Mouse (Mus musculus) myocyte (in vitro differentiated cells): ENCODE measurements around the gene Itga1. TPM values are rescaled to one million over a fixed set of nuclear protein-coding genes. Genes with fewer than 3 reads are reported as not detected.

Experiments
- H3K27me3 ChIP-seq: one replicate; pipeline ENCODE4 v1.6.1; 2011; ENCODE audit not compliant: control insufficient read depth, insufficient read depth, insufficient read length
- H3K36me3 ChIP-seq: one replicate; pipeline ENCODE4 v1.6.1; 2011; ENCODE audit not compliant: control insufficient read depth, insufficient read depth
- H3K4me2 ChIP-seq: one replicate; pipeline ENCODE4 v1.6.1; 2011; ENCODE audit warnings: low read depth, control low read depth
- H3K4me3 ChIP-seq: one replicate; pipeline ENCODE4 v1.5.1; 2011; ENCODE audit warnings: mild to moderate bottlenecking, control low read depth, moderate library complexity
- H3K79me2 ChIP-seq: one replicate; pipeline ENCODE4 v1.6.1; 2011; ENCODE audit not compliant: control insufficient read depth, insufficient read depth
- H3ac ChIP-seq: one replicate; pipeline ENCODE4 v1.6.1; 2011; ENCODE audit not compliant: control insufficient read depth, insufficient read length
- CEBPB ChIP-seq: IDR thresholded peaks from 2 replicates; pipeline ENCODE4 v1.6.1; 2011; ENCODE audit warnings: mild to moderate bottlenecking, moderate library complexity; ENCODE audit not compliant: poor library complexity, insufficient read depth, severe bottlenecking
- E2F4 ChIP-seq: IDR thresholded peaks from one replicate; pipeline ENCODE4 v1.6.1; 2011; ENCODE audit warnings: mild to moderate bottlenecking, control low read depth, moderate library complexity; ENCODE audit not compliant: insufficient read depth
- MAX ChIP-seq: IDR thresholded peaks from one replicate; pipeline ENCODE4 v1.6.1; 2011; ENCODE audit warnings: low read depth, mild to moderate bottlenecking, control low read depth
- MYOD1 ChIP-seq, 3 experiments: IDR thresholded peaks; one replicate each; pipeline ENCODE4 v1.6.1; 2011; ENCODE audit warnings: control low read depth in 2 of 3, low read depth in 2 of 3, mild to moderate bottlenecking in 2 of 3, moderate library complexity in 1 of 3; ENCODE audit not compliant: insufficient read length in 2 of 3, control insufficient read depth in 1 of 3
- MYOG ChIP-seq, 3 experiments: IDR thresholded peaks; one replicate each; pipeline ENCODE4 v1.6.1; 2011; ENCODE audit warnings: control low read depth in 2 of 3, low read depth in 2 of 3, mild to moderate bottlenecking in 2 of 3; ENCODE audit not compliant: insufficient read length in 2 of 3, control insufficient read depth in 1 of 3, insufficient read depth in 1 of 3
- POLR2A ChIP-seq: IDR thresholded peaks from one replicate; pipeline ENCODE4 v1.6.1; 2011; ENCODE audit warnings: low read depth, mild to moderate bottlenecking, control low read depth, moderate library complexity; ENCODE audit not compliant: insufficient read length
- POLR2AphosphoS2 ChIP-seq: IDR thresholded peaks from one replicate; pipeline ENCODE4 v1.6.1; 2011; ENCODE audit warnings: low read depth, control low read depth; ENCODE audit not compliant: insufficient read length
- REST ChIP-seq: IDR thresholded peaks from one replicate; pipeline ENCODE4 v1.6.1; 2011; ENCODE audit warnings: mild to moderate bottlenecking, control low read depth, moderate library complexity; ENCODE audit not compliant: insufficient read depth, insufficient read length
- SRF ChIP-seq: IDR thresholded peaks from one replicate; pipeline ENCODE4 v1.6.1; 2011; ENCODE audit warnings: low read depth; ENCODE audit not compliant: control insufficient read depth, insufficient read length
- TCF12 ChIP-seq: IDR thresholded peaks from one replicate; pipeline ENCODE4 v1.6.1; 2011; ENCODE audit warnings: mild to moderate bottlenecking, control low read depth; ENCODE audit not compliant: poor library complexity, insufficient read depth, severe bottlenecking
- TCF3 ChIP-seq: IDR thresholded peaks from one replicate; pipeline ENCODE4 v1.6.1; 2011; ENCODE audit warnings: low read depth, control low read depth; ENCODE audit not compliant: insufficient read length
- USF1 ChIP-seq: IDR thresholded peaks from one replicate; pipeline ENCODE4 v1.6.1; 2011; ENCODE audit warnings: low read depth, mild to moderate bottlenecking, control low read depth, moderate library complexity
- polyA plus RNA-seq: library from polyadenylated mRNA; unstranded; fragments of >200 nt; fragmentation: generic; extraction: Trizol; gene quantifications from one replicate; pipeline ENCODE4 v1.2.1, GENCODE M21; 2012; ENCODE audit warnings: missing spikeins

The Itga1 gene
- polyA plus RNA-seq, 1 experiment: 0.11 TPM

DNA sequence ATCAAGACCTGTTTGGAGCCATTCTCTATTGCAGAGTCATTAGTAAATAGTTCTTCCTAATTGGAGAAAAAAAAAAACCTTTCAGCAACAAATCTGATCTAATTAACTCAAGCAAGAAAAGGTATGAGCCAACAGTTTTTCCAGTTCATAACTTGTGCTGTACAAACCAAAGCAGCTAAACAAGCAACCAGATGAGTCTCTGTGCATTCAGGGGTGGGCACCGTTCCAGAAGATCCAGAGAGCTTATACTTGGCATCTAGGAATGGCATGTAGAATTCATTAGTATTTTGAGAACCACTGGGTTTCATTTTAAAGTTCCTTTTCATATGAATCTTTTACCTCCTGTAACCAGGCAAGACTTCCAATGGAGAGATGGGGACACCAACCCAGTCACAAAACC, 26.1 kb upstream of the Itga1 start:
- Histone ChIP-seq H3K4me3 (no peak overlapping the region), H3K4me2 (no peak overlapping the region), H3ac (no peak overlapping the region), H3K27me3 (no peaks in the 10 kb centered on the region), H3K36me3 (no peaks in the 10 kb centered on the region), H3K79me2 (no peaks in the 10 kb centered on the region)
- TF ChIP-seq REST (no peak), POLR2A (no peak), USF1 (no peak), MYOD1 (IDR thresholded peaks at IDR 0.05; ENCODE audit: control insufficient read depth in 1 of 3, insufficient read length in 2 of 3, low read depth in 2 of 3) (no peak), CEBPB (no peak), E2F4 (no peak), SRF (no peak)

DNA sequence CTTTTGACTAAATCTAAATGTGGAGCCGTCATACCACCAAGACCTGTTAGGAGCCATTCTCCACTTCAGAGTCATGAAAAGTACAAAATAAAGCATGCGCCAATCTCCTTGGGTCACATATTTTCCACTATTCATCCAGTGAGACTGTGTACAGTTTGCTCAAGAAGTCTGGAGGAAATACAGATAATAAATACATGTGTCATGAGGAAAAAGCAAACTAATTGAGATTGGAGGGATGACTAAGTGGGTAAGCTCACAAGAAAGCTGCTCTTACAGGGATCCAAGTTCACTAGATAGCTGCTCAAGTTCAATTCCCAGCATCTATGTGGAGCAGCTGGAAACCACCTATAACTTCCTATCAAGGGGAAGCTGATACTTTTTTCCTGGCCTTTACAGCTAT, 24.8 kb upstream of the Itga1 start:
- H3ac ChIP-seq: no peak overlapping the region
- TF ChIP-seq REST: no peak
- TF ChIP-seq E2F4: no peak
- no peak for TF ChIP-seq SRF
- no peak for TF ChIP-seq TCF3
- no peak for TF ChIP-seq MYOD1 (IDR thresholded peaks at IDR 0.05; ENCODE audit: control insufficient read depth in 1 of 3, insufficient read length in 2 of 3, low read depth in 2 of 3)
- TF ChIP-seq MAX: no peak
- no peak for TF ChIP-seq MYOG (IDR thresholded peaks at IDR 0.05; ENCODE audit: control insufficient read depth in 1 of 3, insufficient read depth in 1 of 3, insufficient read length in 2 of 3, low read depth in 2 of 3)
- no peak for TF ChIP-seq POLR2AphosphoS2
- no peak for TF ChIP-seq CEBPB
- no peak for TF ChIP-seq USF1
- TF ChIP-seq TCF12: no peak
- no peak for TF ChIP-seq POLR2A
- H3K4me3 ChIP-seq: no peak overlapping the region
- no peak overlapping the region for H3K4me2 ChIP-seq
- H3K27me3 ChIP-seq: no peaks in the 10 kb centered on the region
- no peaks in the 10 kb centered on the region for H3K36me3 ChIP-seq
- no peaks in the 10 kb centered on the region for H3K79me2 ChIP-seq

DNA sequence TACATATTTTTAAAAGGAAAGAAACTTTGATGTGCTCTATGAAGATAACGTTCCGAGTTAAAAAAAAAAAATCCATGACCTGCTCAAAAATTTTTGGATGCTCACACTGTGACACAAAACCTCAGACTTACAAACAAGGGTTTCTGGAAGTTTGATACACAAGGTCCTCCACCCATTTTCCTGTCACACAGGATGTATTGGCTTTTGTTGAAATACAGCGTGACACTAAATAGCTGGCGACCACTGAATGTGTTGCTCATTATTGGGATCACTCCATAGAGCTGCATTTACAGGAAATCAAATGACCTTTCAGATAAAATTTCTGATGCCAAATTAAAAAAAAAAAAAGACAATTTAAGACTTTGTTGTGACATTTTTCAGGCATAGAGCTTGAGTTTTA, 23.4 kb upstream of the Itga1 start:
- Histone ChIP-seq H3ac (no peak overlapping the region), H3K27me3 (no peaks in the 10 kb centered on the region), H3K79me2 (no peaks in the 10 kb centered on the region), H3K4me2 (no peak overlapping the region), H3K36me3 (no peaks in the 10 kb centered on the region), H3K4me3 (no peak overlapping the region)
- TF ChIP-seq MAX (no peak), MYOG (IDR thresholded peaks at IDR 0.05; ENCODE audit: control insufficient read depth in 1 of 3, insufficient read depth in 1 of 3, insufficient read length in 2 of 3, low read depth in 2 of 3) (no peak), POLR2AphosphoS2 (no peak), USF1 (no peak)

DNA sequence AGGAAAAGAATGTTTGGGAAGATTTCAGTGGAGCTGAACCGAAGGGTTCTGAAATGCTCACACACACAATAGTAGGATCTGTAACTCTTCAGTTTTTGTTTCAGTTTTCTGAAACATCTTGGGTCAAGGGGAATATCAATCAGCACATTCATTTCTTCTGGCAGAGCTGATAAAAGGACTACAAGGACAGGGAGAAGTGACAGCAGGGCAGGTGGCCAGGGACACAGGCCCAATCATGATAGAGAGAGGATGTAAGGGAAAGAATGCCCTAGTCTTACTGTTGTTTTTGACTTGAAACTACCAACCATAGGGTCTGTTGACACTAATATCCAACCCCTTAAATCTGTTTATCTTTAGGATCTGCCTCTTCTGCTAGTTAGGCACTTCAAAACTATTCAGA, 22.8 kb upstream of the Itga1 start:
- Histone ChIP-seq H3ac (no peak overlapping the region), H3K27me3 (no peaks in the 10 kb centered on the region), H3K79me2 (no peaks in the 10 kb centered on the region), H3K36me3 (no peaks in the 10 kb centered on the region), H3K4me2 (no peak overlapping the region), H3K4me3 (no peak overlapping the region)
- TF ChIP-seq CEBPB: no peak
- TF ChIP-seq POLR2AphosphoS2: no peak
- TF ChIP-seq REST: no peak
- no peak for TF ChIP-seq POLR2A
- no peak for TF ChIP-seq USF1
- TF ChIP-seq TCF3: no peak
- TF ChIP-seq MAX: no peak
- no peak for TF ChIP-seq TCF12
- TF ChIP-seq E2F4: no peak

DNA sequence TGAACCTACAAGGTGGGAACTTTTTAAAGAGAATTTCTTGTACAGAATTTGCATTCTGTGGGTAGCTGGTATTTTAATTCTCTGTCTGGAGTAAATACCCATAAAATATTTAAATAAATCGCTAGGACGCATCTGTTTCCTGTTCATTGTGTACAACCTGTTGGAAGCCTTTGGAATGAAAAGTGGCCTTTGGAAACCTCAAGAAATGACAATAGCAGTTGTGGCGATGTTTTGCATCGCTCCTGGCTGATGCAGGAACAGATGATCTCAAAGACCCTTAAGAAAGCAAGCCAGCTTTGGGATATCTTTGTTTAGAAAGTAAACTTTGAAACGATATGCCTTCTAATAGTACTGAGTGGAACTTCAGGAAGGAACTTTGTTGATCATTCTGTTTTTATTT, 17.0 kb upstream of the Itga1 start:
- TF ChIP-seq REST (no peak), CEBPB (no peak), POLR2A (no peak), POLR2AphosphoS2 (no peak), MAX (no peak), SRF (no peak), USF1 (no peak), MYOD1 (IDR thresholded peaks at IDR 0.05; ENCODE audit: control insufficient read depth in 1 of 3, insufficient read length in 2 of 3, low read depth in 2 of 3) (no peak), TCF3 (no peak), TCF12 (no peak), MYOG (IDR thresholded peaks at IDR 0.05; ENCODE audit: control insufficient read depth in 1 of 3, insufficient read depth in 1 of 3, insufficient read length in 2 of 3, low read depth in 2 of 3) (no peak), E2F4 (no peak)
- Histone ChIP-seq H3K79me2 (no peaks in the 10 kb centered on the region), H3K36me3 (no peaks in the 10 kb centered on the region), H3K4me2 (no peak overlapping the region), H3K4me3 (no peak overlapping the region), H3K27me3 (no peaks in the 10 kb centered on the region), H3ac (no peak overlapping the region)
